Mouse (Mus musculus) telencephalon, adult 2 months (tissue): ENCODE results near the gene Actr1b.

Source experiments
- DNase-seq: peaks from one replicate; pipeline ENCODE4 v3.0.0-alpha.2; 2011; ENCODE audit warnings: low read depth, low spot score

The Actr1b gene

DNA sequence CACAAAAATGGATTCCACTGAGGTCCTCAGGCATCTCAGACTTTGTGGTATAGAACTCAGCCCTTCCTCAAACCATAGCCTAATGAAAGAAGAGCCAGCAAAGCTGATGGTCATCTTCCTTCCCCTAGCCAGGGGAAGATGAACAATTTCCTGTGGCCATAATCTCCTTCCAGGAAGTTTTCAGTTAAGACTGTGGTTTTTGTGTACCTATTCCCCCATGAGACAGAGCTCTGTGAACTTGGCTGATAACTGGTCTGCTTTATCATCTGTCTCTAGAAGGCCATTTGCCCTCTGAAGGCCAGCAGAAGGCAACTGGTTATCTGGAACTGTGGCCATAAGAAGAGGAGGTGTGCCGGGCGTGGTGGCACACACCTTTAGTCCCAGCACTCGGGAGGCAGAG, 58.0 kb downstream of the Actr1b start:
- DNase-seq: no peak

DNA sequence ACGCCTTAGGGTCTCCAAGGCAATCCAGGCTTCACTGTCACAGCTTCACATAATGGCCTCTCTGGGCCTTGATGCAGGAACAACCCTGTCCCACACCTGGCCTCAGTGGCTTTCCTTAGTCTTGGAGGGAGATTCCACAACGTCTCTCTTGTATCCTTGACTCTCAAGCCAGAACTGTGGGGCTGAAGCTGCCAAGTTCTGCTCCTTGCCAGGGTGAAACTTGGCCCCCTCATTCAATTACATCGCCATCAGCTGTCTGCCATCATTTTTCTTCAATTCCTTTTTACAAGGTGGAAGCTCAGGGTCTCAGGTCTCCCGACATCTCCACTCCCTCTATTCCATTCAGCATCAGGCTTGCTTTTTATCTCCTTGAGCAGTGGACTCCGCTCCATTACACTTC, 59.2 kb downstream of the Actr1b start:
- DNase-seq: no peak
